In the genomic region with DNA sequence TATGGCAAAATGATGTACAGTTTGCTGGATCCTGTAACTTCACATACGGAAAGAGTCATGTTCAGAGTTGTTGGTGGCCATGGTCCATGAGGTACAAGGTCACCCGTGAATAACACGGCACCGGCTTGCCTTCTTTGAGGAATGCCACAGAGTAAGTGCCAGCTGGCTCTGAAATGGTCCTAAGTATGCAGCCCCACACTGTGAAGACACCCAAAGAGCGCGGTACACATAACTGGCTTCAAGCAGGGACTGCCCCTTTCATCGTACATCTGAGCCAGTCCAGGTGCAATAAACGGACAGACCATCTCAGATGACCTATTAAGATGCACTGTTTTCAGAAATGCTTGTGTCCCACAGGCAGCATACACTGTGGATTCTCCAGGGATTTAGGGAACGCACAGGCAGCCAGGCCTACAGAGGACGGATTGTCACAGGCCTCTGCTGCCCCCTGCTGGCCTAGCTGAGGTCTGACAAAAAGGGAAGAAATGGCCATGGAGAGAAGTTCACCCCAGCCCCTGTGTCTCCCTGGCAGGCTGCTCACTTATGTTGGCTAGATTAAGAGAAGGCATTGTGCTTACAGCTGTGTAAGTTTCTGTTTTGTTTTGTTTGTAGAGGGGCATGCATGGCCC, we compare ENCODE assay signal across 7 mouse cellular contexts.
DNase-seq lines count a peak whose midpoint lies in the region; ATAC-seq and TF ChIP-seq lines count a peak whose summit lies in the region.

No protein-coding gene starts in this region.

- TF ChIP-seq CTCF in hindbrain, postnatal 0 days (IDR thresholded peaks at IDR 0.05; ENCODE audit: low read depth): peak; percentile 95
- TF ChIP-seq CTCF in small intestine, adult 2 months (IDR thresholded peaks at IDR 0.05; ENCODE audit: extremely low read depth, insufficient read length, insufficient replicate concordance, low read depth, low read length): peak; percentile 96

- intact Hi-C loops in left cerebral cortex, postnatal 4 days (cut with DNase I): loop anchor here (2.0 kb wide), 1 partner anchor 166 kb away; no protein-coding TSS in a partner anchor

- no peaks in the 10 kb centered on the region for H3K27me3 ChIP-seq in hindbrain, postnatal 0 days (ENCODE audit: insufficient read depth, low read length)
- H3K27me3 ChIP-seq in midbrain, embryonic 12.5 days: no peaks in the 10 kb centered on the region
- no peaks in the 10 kb centered on the region for H3K27me3 ChIP-seq in small intestine, adult 2 months (ENCODE audit: control insufficient read depth, insufficient read depth, low read length)

- ATAC-seq in hindbrain, postnatal 0 days: peak; percentile 67
- peak; percentile 53 for ATAC-seq in midbrain, embryonic 12.5 days (ENCODE audit: low FRiP score, low read depth)

- H3K4me2 ChIP-seq in hindbrain, postnatal 0 days (ENCODE audit: low read depth, low read length): no peak overlapping the region
- H3K4me2 ChIP-seq in midbrain, embryonic 12.5 days (replicated peaks): no peak overlapping the region

- no peaks in the 10 kb centered on the region for H3K9me3 ChIP-seq in hindbrain, postnatal 0 days (ENCODE audit: low read length)
- H3K9me3 ChIP-seq in midbrain, embryonic 12.5 days: no peaks in the 10 kb centered on the region

- no peaks in the 10 kb centered on the region for H3K36me3 ChIP-seq in hindbrain, postnatal 0 days (ENCODE audit: insufficient read depth, low read length)
- H3K36me3 ChIP-seq in midbrain, embryonic 12.5 days: no peaks in the 10 kb centered on the region
- no peaks in the 10 kb centered on the region for H3K36me3 ChIP-seq in small intestine, adult 2 months (ENCODE audit: control insufficient read depth, insufficient read depth, low read length)

- no peak overlapping the region for H3K27ac ChIP-seq in hindbrain, postnatal 0 days
- H3K27ac ChIP-seq in midbrain, embryonic 12.5 days (replicated peaks): no peak overlapping the region
- no peak overlapping the region for H3K27ac ChIP-seq in small intestine, adult 2 months (ENCODE audit: insufficient read depth, low read depth, low read length)

- no peak for TF ChIP-seq POLR2A in small intestine, adult 2 months (IDR thresholded peaks at IDR 0.05; ENCODE audit: low read depth, low read length)

- 31% methylated on average over 10 of the region's 10 CpGs for WGBS in hindbrain, postnatal 0 days
- WGBS in midbrain, embryonic 12.5 days: 54% methylated on average over 10 of the region's 10 CpGs
- 63% methylated on average over 10 of the region's 10 CpGs for whole genome bisulfite sequencing in small intestine, adult 2 months

- peak; percentile 81 for DNase-seq in adipocyte (ENCODE audit: low spot score)
- peak; percentile 82 to 88 for DNase-seq in cerebellum, postnatal 25 days
- DNase-seq in gastrocnemius, adult 8-10 months (ENCODE audit: low spot score in 2 of 2): peak; percentile 21 to 43
- DNase-seq in hindbrain, postnatal 0 days (ENCODE audit: low spot score): peak; percentile 86
- DNase-seq in left cerebral cortex, postnatal 4 days: peak; percentile 76

- H3K9ac ChIP-seq in hindbrain, postnatal 0 days (replicated peaks; ENCODE audit: low read length): no peak overlapping the region
- no peak overlapping the region for H3K9ac ChIP-seq in midbrain, embryonic 12.5 days (replicated peaks)

- no peaks in the 10 kb centered on the region for H3K4me1 ChIP-seq in hindbrain, postnatal 0 days (ENCODE audit: insufficient read depth, low read length)
- peaks cover 10% of the 10 kb centered on the region; the same call in 1 of the 2 replicates for H3K4me1 ChIP-seq in midbrain, embryonic 12.5 days
- no peaks in the 10 kb centered on the region for H3K4me1 ChIP-seq in small intestine, adult 2 months (ENCODE audit: control insufficient read depth, insufficient read depth, insufficient read length, low read length)

- no peak overlapping the region for H3K4me3 ChIP-seq in hindbrain, postnatal 0 days (ENCODE audit: low read length)
- H3K4me3 ChIP-seq in midbrain, embryonic 12.5 days: no peak overlapping the region
- H3K4me3 ChIP-seq in small intestine, adult 2 months (ENCODE audit: low read depth, low read length): no peak overlapping the region

Comparison
In these comparisons a context has a peak if more than half of its experiments do, and no peak if none do; other contexts are left out.
1. DNase-seq: peak in every context shown above with its lines; median percentile 86 in hindbrain, postnatal 0 days; 85 in cerebellum, postnatal 25 days; 81 in adipocyte; 76 in left cerebral cortex, postnatal 4 days; 32 in gastrocnemius, adult 8-10 months.